Mouse (Mus musculus): Measurements from ENCODE around the gene Epb41l1.

- TF ChIP-seq EP300 (IDR thresholded peaks at IDR 0.05; ENCODE audit: low read depth) (no peak), CTCF (IDR thresholded peaks at IDR 0.05; ENCODE audit: low read depth) (no peak)
These were observed 53.0 kb downstream of the Epb41l1 start for GRCm38 (mm10) chr2:156473696-156474095.

Data from liver, postnatal 0 days (tissue).